Mouse (Mus musculus) layer of hippocampus, postnatal 36 days (tissue): ENCODE results near the gene Atp6v1fnb. TPM values are rescaled to one million over a fixed set of nuclear protein-coding genes. Genes with fewer than 3 reads are reported as not detected.

Experiments
- DNase-seq, 2 experiments: peaks; one replicate each; pipeline ENCODE4 v3.0.0; 2022
- total RNA-seq, 2 experiments: library from RNA; stranded (reverse); gene quantifications; 2 replicates each; pipeline ENCODE4 v1.2.3; 2021

The Atp6v1fnb gene
- total RNA-seq, 2 experiments from 2014 or later: 1.2 to 2.0 TPM

- DNase-seq: peak; percentile 90
These were observed 3.5 kb upstream of the Atp6v1fnb start, which contains the start of gene Atp6v1f for GRCm38 (mm10) chr6:29467583-29468354. Gene Atp6v1f (plus strand): TSS chr6:29467718.

- DNase-seq: no peak
These were observed 2.4 kb upstream of the Atp6v1fnb start for GRCm38 (mm10) chr6:29468851-29469250.

GRCm38 (mm10) chr6:29473941-29474691, 2.9 kb downstream of the Atp6v1fnb start:
- DNase-seq: peak; percentile 70 to 73

GRCm38 (mm10) chr6:29474736-29475135, 3.5 kb downstream of the Atp6v1fnb start:
- DNase-seq: no peak

GRCm38 (mm10) chr6:29482691-29483090, 11.5 kb downstream of the Atp6v1fnb start:
- no peak for DNase-seq

- peak; percentile 49 to 58 for DNase-seq
These were observed 13.7 kb downstream of the Atp6v1fnb start for GRCm38 (mm10) chr6:29484716-29485559.

GRCm38 (mm10) chr6:29485951-29486350, 14.7 kb downstream of the Atp6v1fnb start:
- no peak for DNase-seq

- DNase-seq: no peak
These were observed 22.9 kb downstream of the Atp6v1fnb start for GRCm38 (mm10) chr6:29494101-29494500.

GRCm38 (mm10) chr6:29496270-29496669, 25.0 kb downstream of the Atp6v1fnb start:
- no peak for DNase-seq

GRCm38 (mm10) chr6:29497791-29498190, 26.6 kb downstream of the Atp6v1fnb start:
- no peak for DNase-seq

GRCm38 (mm10) chr6:29500177-29500576, 28.9 kb downstream of the Atp6v1fnb start:
- DNase-seq: no peak

- DNase-seq: no peak
These were observed 29.6 kb downstream of the Atp6v1fnb start for GRCm38 (mm10) chr6:29500810-29501209.

GRCm38 (mm10) chr6:29501599-29501998, 30.4 kb downstream of the Atp6v1fnb start:
- no peak for DNase-seq

GRCm38 (mm10) chr6:29505493-29505892, 34.3 kb downstream of the Atp6v1fnb start:
- no peak for DNase-seq

- no peak for DNase-seq
These were observed 35.6 kb downstream of the Atp6v1fnb start for GRCm38 (mm10) chr6:29506834-29507233.

GRCm38 (mm10) chr6:29507447-29508309, 36.4 kb downstream of the Atp6v1fnb start, which contains the start of gene Kcp:
Gene Kcp (minus strand): TSS chr6:29507952.
- DNase-seq: no peak

GRCm38 (mm10) chr6:29509086-29509485, 37.8 kb downstream of the Atp6v1fnb start:
- no peak for DNase-seq

- DNase-seq: no peak
These were observed 42.0 kb downstream of the Atp6v1fnb start for GRCm38 (mm10) chr6:29513284-29513683.

- peak; percentile 53 to 58 for DNase-seq
These were observed 45.9 kb downstream of the Atp6v1fnb start for GRCm38 (mm10) chr6:29517139-29517538.

GRCm38 (mm10) chr6:29522626-29523300, 51.5 kb downstream of the Atp6v1fnb start:
- DNase-seq: no peak
